Mouse (Mus musculus) thymus, adult 2 months (tissue): ENCODE data around the gene Theg.

Experiments used
- CTCF ChIP-seq: fragments of 200-500 bp; IDR thresholded peaks from 2 replicates; pipeline ENCODE4 v1.5.1; 2012; ENCODE audit warnings: mild to moderate bottlenecking, control low read depth, low read length, moderate library complexity, borderline replicate concordance; ENCODE audit not compliant: control insufficient read depth, poor library complexity, insufficient read depth; ENCODE audit errors: extremely low read depth
- POLR2A ChIP-seq: fragments of 200-500 bp; IDR thresholded peaks from 2 replicates; pipeline ENCODE4 v1.6.1; 2012; ENCODE audit warnings: mild to moderate bottlenecking, low read length, control low read depth, moderate library complexity; ENCODE audit not compliant: control insufficient read depth, poor library complexity, insufficient read depth; ENCODE audit errors: extremely low read depth

DNA sequence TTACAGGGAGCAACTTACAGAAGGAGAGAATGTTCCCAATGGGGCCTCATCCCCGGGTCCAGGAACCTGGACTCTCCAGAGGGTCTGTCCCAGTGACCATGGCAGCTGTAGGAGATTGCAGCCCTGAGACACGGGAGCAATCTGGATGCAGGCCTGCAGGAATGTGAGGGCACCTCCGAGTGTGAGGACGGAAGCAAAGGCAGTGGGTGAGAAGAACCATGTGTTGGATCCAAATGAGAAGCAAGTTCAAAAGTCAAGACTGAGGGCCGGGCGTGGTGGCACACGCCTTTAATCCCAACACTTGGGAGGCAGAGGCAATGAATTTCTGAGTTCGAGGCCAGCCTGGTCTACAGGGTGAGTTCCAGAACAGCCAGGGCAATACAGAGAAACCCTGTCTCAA is 5.6 kb downstream of the Theg start:
- no peak for TF ChIP-seq POLR2A
- no peak for TF ChIP-seq CTCF
